Mouse (Mus musculus): Measurements from ENCODE around the gene Narf. TPM values are rescaled to one million over a fixed set of nuclear protein-coding genes. Genes with fewer than 3 reads are reported as not detected.

Gene Narf
- total RNA-seq (2018; cell fraction: chromatin; rRNA removed): 10 to 100 TPM in 14 of 26 experiments, 1 to 10 TPM in 11, under 1 TPM in 1; 0.64 to 87.6 (median 15.9) TPM
- 10 to 100 TPM in 23 of 26 experiments, 1 to 10 TPM in 3; 5.5 to 28.1 (median 17.2) TPM for total RNA-seq (2018; cell fraction: cytosol; rRNA removed)
- 10 to 100 TPM in 18 of 26 experiments, 1 to 10 TPM in 8; 3.1 to 69.4 (median 12.2) TPM for total RNA-seq (2018; cell fraction: nucleus; rRNA removed)
- 6.9 to 20.7 TPM (median 17.3 TPM) in 3 replicates for polyA plus RNA-seq (2018)

DNA sequence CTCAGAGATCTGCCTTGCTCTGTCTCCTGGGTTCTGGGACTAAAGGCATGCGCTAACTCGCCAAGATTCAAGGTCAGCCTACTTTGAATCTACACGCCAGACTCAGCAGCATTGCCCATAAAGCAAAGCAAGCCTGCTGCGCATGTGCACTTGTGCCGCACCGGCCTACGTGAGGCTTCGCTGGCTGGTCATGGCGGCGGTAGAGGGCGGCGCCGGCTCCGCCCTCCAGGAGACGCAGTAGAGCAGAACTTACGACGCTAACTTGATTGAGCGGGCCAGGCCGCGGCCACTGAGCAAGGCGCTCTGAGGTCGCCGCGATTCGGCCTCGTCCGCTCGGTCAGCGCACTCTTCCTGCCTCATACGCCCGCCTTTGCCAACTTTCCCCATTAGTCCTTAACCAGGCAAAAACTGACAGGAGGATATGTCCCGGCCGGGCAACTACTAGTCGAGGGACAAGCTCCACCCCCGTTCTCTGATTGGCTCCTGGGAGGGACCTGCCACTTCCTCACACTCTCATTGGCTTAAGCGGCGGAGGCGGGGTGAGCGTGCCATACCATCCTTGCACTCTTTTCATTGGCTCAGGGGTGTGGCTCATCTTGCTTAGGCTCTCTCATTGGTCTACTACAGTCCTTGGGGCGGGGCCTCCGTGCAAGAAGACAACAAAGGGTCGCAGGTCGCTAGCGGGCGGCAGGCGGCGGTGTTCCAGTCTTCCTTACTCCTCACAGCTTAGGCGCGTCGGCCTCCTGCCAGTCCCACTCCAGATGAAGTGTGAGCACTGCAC, at the start of gene Narf:
Narf (plus strand) TSS at position 690 of the 781 bp plus-strand sequence.
- Histone ChIP-seq H3K36me3 (ENCODE audit: inconsistent target) (no peaks in the 10 kb centered on the region), H3K4me3 (ENCODE audit: inconsistent target) (peak within 1 kb of the TSS; percentile 85), H3K27ac (peak within 1 kb of the TSS; percentile 79), H3K79me2 (ENCODE audit: inconsistent target) (peaks cover 34% of the 10 kb centered on the region)
- under 1% methylated on average over 50 of the region's 50 CpGs for WGBS (ENCODE audit: missing documents)

DNA sequence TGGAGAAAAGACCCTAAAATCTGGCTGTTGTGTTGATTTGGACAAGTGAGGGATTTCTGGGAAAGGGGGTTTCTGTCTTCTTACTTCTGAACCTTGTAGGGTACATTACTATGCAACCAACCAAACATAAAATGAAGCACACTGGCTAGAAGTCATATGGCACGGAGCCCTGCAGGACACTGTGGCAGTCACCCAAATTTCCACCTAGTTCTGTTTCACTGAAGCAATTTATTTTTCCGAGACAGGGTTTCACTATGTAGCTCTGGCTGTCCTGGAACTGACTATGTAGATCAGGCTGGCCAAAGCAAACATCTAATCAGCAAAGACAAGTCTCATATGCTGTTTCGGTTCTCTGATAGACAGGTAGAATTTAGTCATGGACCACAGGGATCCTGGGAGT, 47.4 kb upstream of the Narf start:
- Histone ChIP-seq H3K27ac (no peak overlapping the region), H3K36me3 (ENCODE audit: inconsistent target) (no peaks in the 10 kb centered on the region), H3K79me2 (ENCODE audit: inconsistent target) (no peaks in the 10 kb centered on the region), H3K4me3 (ENCODE audit: inconsistent target) (no peak overlapping the region)
- 88% methylated on average over 3 of the region's 3 CpGs for WGBS (ENCODE audit: missing documents)

DNA sequence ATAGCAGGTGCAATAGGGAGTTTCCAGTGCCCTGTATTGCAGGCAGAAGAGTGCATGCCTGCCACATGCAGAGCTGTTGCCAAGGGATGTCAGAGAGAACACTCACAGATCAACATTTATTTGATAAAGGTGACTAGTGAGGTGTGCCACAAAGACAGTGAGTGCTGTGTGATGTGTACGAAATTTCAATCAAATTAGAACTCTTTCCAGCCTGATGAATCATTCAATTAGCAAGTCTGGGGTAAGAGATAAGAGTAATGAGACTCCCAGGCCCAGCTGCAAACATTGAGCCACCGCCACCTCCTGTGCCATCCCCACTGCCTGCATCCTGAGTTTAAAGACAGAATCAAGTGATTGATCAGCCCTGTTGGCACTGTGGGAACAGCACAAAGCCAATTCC, 44.3 kb upstream of the Narf start:
- no peak overlapping the region for H3K4me3 ChIP-seq (ENCODE audit: inconsistent target)
- H3K27ac ChIP-seq: no peak overlapping the region
- 92% methylated on average over 2 of the region's 2 CpGs for WGBS (ENCODE audit: missing documents)
- H3K36me3 ChIP-seq (ENCODE audit: inconsistent target): no peaks in the 10 kb centered on the region
- no peaks in the 10 kb centered on the region for H3K79me2 ChIP-seq (ENCODE audit: inconsistent target)

DNA sequence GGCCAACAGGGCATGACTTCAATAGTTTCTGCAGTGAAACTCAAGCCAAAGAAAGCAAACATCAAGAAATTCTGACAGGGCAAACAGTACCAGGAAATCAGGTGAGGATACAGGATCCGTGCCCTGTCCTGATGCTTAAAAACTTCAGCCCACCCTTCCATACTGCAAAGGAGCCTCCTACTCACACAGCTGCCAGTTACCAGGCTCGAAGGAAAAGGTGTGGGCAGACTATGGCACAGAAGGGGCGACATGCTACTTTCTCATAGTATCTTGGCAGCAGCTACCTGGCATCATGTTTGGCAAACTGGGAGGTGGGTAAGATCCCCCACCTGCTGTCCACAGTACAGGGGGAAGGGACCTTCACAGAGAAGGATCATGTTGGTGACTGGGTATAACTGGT, 43.6 kb upstream of the Narf start:
- WGBS (ENCODE audit: missing documents): 94% methylated on average over 3 of the region's 3 CpGs
- H3K27ac ChIP-seq: no peak overlapping the region
- H3K79me2 ChIP-seq (ENCODE audit: inconsistent target): no peaks in the 10 kb centered on the region
- no peaks in the 10 kb centered on the region for H3K36me3 ChIP-seq (ENCODE audit: inconsistent target)
- no peak overlapping the region for H3K4me3 ChIP-seq (ENCODE audit: inconsistent target)

DNA sequence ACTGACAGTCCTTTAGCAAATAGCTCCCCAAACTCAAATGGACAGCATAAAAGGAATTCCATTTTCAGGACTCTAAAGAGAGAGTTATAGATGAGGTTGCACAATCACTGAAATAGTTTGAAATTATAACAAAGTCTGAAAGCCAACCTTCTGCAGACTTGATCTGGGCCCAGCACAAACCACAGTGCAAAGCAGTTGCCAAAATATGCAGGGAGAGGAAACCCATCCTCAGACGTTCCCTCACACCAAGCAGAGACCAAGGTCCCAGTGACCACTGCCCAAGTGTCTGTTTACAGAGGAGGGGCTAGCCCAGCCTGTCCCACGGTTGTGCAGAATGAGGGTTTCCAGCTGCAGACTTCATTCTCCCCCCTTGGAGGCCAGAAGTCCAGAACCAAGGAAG, 38.4 kb upstream of the Narf start:
- H3K4me3 ChIP-seq (ENCODE audit: inconsistent target): no peak overlapping the region
- WGBS (ENCODE audit: missing documents): 68% methylated on average over 2 of the region's 2 CpGs
- H3K27ac ChIP-seq: no peak overlapping the region
- no peaks in the 10 kb centered on the region for H3K79me2 ChIP-seq (ENCODE audit: inconsistent target)
- no peaks in the 10 kb centered on the region for H3K36me3 ChIP-seq (ENCODE audit: inconsistent target)

DNA sequence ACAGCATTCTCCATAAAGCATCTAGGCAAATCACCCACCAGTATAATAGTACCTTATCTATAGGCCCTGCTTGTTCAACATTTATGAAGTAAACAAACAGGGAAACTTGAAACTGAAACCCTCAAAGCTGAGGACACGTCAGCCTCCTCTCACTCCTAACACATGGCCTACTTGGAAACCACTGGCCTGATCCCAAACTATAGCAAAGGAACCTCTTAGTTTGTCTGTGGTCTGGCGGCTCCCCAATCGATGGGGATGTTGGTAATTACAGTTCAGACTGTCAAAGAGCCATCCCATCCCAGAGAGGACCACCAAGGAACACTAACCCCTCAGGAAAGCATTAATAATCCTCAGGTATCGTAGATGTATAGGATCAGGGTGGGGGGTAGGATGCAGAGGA, 37.2 kb upstream of the Narf start:
- Histone ChIP-seq H3K4me3 (ENCODE audit: inconsistent target) (no peak overlapping the region), H3K79me2 (ENCODE audit: inconsistent target) (no peaks in the 10 kb centered on the region), H3K27ac (no peak overlapping the region), H3K36me3 (ENCODE audit: inconsistent target) (no peaks in the 10 kb centered on the region)
- 89% methylated on average over 4 of the region's 4 CpGs for WGBS (ENCODE audit: missing documents)

DNA sequence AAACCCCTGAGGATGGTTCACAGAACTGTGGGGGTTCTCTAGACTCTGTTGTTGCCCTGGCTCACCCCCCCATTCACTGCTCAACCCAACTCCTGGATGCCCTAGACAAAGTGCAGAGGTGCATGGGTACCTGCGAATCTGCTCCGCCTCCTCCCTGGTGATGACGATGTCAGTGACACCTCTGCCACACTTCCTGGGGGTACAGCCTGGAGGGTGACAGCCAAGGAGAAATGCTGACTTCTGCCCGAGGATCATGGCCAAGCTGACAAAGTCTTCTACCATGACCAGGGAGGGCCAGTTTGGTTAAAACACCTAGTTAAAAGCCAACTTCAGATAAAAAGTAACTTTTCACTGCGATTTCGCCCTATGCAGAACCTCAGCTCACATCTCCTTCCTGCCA, 36.3 kb upstream of the Narf start:
- Histone ChIP-seq H3K79me2 (ENCODE audit: inconsistent target) (no peaks in the 10 kb centered on the region), H3K36me3 (ENCODE audit: inconsistent target) (no peaks in the 10 kb centered on the region), H3K27ac (no peak overlapping the region), H3K4me3 (ENCODE audit: inconsistent target) (no peak overlapping the region)
- WGBS (ENCODE audit: missing documents): 96% methylated on average over 6 of the region's 6 CpGs

DNA sequence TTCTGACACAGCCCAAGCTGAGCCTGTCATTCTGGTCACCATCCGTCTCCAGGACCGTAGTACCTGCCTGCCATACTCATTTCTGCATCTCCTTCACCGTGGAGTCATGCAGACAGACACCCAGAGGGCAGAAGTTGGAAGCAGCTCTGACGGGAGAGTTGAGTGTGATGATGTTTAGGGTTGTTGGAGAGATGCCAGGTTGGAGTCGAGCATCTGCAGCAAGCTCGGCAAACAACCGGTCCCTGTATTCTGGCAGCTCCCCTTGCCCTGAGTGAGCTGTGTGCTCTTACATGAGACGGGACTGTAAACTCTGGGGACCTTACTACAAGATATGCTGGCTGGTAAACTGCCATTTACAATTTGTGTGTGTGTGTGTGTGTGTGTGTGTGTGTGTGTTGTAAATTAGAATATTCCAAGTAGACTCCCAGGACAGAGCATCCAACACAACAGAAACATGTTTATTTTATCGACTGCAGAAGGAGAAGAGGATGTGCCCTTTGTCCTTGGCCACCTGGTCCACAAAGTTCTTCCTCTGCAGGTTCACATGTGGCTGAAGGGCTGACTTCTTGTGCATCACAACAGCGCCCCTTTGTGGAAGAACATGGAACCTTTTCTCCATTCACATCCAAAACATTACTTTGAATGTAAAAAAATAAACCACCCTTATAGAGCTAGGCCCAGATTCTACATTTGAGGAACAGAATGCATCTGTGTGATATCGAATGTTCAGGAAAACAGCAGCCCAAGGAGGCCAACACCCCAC, 35.4 kb upstream of the Narf start:
- Histone ChIP-seq H3K79me2 (ENCODE audit: inconsistent target) (no peaks in the 10 kb centered on the region), H3K36me3 (ENCODE audit: inconsistent target) (no peaks in the 10 kb centered on the region), H3K4me3 (ENCODE audit: inconsistent target) (no peak overlapping the region), H3K27ac (no peak overlapping the region)
- 85% methylated on average over 10 of the region's 11 CpGs for WGBS (ENCODE audit: missing documents)

DNA sequence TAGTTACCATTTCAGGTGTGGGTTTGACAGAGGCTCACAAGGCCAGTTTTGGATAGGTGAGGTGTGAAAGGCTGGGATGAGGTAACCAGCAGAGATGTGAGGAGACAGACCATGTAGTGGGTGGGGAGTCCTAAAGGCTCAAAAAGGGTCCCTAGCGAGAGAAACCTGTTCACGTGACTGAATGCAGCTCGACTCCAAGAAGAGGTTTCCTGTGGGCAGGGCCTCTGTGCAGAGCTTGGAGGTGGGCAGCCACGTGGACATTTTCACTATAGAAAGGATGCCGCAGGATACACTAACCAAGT, 33.2 kb upstream of the Narf start:
- Histone ChIP-seq H3K4me3 (ENCODE audit: inconsistent target) (peak overlapping the region; percentile 49), H3K36me3 (ENCODE audit: inconsistent target) (no peaks in the 10 kb centered on the region; the same call in 1 of the 2 replicates), H3K27ac (no peak overlapping the region), H3K79me2 (ENCODE audit: inconsistent target) (no peaks in the 10 kb centered on the region)
- 0% methylated on average over 5 of the region's 5 CpGs for WGBS (ENCODE audit: missing documents)

DNA sequence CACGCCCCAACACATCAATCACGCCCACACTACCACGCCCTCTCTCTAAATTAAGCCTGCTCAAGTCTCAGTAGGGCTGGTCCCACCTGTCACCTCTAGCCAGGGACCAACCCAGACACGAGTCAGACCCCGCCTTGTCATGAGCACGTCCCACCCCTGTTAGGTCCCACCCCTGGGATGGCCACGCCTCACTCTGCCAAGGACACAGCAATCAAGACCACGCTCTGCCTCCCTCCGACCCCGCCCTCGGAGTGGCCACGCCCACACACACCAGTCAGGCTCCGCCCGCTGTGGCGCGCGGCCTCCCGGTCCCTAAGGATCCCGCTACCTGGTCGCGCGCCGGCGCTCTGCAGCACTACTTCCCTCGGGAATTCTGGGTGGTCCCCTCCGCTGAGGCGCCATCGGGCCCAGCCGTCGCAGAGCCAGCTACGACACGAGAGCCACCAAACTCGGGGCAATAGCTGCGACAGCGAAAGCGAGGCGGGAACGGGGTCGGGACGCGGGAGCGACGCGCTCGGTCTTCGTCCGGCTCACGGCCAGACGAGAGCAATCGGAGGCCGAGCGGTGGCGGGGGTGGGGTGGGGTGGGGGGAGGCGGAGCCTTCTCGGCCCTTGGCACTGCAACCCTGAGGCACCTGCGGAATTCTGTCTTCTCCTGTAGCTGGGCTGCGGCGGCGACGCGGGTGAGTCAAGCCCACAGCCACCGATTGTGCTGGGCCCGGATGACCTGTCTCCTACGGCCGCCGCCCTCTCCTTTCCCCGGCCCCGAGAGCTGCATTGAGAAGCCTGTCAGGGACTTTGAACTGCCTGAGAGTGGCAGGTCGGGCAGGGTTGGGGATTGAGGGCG, 32.7 kb upstream of the Narf start, which contains the start of the genes Hexdc and Ogfod3:
Hexdc (plus strand) TSS at position 273 of the 846 bp plus-strand sequence.
Ogfod3 (minus strand) TSS at position 551 of the 846 bp plus-strand sequence.
- Histone ChIP-seq H3K4me3 (ENCODE audit: inconsistent target) (peak within 1 kb of the TSS; percentile 49), H3K27ac (no peak within 1 kb of the TSS), H3K79me2 (ENCODE audit: inconsistent target) (no peaks in the 10 kb centered on the region), H3K36me3 (ENCODE audit: inconsistent target) (no peaks in the 10 kb centered on the region; the same call in 1 of the 2 replicates)
- 0% methylated on average over 68 of the region's 70 CpGs for WGBS (ENCODE audit: missing documents)

DNA sequence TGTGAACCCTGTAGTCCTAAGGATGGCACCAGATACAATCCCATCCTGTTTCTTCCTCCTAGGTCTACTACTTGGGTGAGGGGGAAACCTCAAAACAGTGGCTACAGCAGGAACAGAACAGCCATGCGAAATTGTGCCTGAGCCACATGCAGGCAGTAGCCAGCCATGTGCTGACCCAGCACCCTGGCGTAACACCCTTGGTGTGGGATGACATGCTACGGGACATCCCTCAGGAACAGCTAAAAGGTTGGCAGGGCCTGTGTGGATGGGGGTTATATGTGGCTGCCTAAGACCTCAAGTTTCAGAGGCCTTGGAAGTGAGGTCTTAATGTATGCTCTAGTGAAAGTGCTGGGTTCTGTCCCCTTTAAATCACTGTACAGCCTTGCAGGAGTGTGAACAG, 20.2 kb upstream of the Narf start:
- no peak overlapping the region for H3K27ac ChIP-seq
- H3K4me3 ChIP-seq (ENCODE audit: inconsistent target): no peak overlapping the region
- no peaks in the 10 kb centered on the region for H3K79me2 ChIP-seq (ENCODE audit: inconsistent target)
- peaks cover 2% of the 10 kb centered on the region; the same call in 1 of the 2 replicates for H3K36me3 ChIP-seq (ENCODE audit: inconsistent target)
- WGBS (ENCODE audit: missing documents): 97% methylated on average over 3 of the region's 3 CpGs

DNA sequence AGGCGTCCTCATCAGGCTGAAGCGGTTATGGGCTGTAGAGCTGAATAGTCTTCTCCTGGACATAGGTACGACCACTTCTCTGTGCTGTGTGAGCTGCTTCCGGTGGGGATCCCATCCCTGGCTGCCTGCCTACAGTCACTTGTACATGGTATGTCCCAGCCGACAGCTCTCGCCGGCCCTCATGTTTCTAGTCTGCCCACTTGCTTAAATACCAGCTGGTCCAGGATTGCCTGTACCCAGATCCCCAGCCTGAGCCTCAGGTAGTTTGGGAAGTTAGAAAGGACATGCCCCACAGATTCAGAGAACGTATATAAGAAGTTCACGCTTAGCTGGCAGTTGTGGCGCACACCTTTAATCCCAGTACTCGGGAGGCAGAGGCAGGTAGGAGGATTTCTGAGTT, 17.3 kb upstream of the Narf start:
- Histone ChIP-seq H3K27ac (no peak overlapping the region), H3K79me2 (ENCODE audit: inconsistent target) (no peaks in the 10 kb centered on the region), H3K4me3 (ENCODE audit: inconsistent target) (no peak overlapping the region), H3K36me3 (ENCODE audit: inconsistent target) (peaks cover 29% of the 10 kb centered on the region)
- WGBS (ENCODE audit: missing documents): 95% methylated on average over 11 of the region's 11 CpGs

DNA sequence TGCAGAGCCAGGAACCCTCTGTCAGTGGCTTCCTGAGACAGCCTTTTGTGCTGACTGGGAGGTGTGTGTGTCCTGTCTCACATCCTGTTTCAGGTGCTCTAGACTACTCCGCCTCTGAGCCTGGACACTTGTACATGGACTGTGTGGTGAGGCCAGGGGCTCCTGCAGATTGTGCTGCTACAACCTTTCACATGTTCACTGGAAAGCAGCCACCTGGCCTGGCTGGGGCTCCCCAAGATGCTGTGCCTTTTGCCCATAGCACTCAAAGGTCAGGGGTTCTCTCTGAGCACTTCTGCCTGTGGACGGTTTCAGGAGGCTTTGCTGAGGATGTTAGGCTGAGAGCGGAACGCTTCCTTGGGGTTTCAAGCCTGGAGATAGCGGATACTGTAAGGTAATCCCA, 16.3 kb upstream of the Narf start:
- H3K79me2 ChIP-seq (ENCODE audit: inconsistent target): no peaks in the 10 kb centered on the region
- 100% methylated on average over 5 of the region's 5 CpGs for WGBS (ENCODE audit: missing documents)
- no peak overlapping the region for H3K4me3 ChIP-seq (ENCODE audit: inconsistent target)
- no peak overlapping the region for H3K27ac ChIP-seq
- peaks cover 39% of the 10 kb centered on the region for H3K36me3 ChIP-seq (ENCODE audit: inconsistent target)

DNA sequence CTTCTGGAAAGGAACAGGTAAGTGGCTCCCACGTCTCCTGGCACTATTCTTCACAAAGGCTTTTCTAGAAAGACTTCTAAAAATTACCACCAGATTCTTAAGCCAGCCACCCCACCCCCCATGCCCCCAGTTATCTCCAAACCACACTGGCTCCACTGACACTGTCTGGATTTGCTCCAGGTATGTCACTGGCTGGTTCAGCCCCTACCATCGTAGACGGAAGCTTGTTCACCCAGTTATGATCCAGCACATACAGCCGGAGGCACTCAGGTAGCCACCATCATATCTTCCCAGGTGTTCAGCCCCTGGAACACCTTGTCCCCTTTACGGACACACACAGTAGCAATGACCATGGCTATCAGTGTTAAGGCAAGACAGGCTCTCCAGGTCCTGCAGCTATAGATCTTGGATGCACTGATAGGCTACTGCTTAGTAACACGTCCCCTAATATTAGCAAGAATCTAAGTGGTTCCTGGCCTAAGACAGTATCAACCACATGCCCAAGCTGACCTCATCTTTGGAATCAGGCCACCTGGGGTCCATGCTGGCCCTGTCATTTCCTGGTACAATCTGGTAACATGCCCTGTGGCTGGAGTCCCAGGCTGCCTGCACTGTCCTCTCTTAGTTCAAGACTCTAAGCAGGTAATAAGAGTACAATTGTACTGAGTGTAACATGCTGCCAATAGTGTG, 15.6 kb upstream of the Narf start:
- 86% methylated on average over 6 of the region's 6 CpGs for WGBS (ENCODE audit: missing documents)

More for the DNA sequence above, 15.6 kb upstream of the Narf start:
- Histone ChIP-seq H3K27ac (no peak overlapping the region), H3K36me3 (ENCODE audit: inconsistent target) (peaks cover 46% of the 10 kb centered on the region), H3K4me3 (ENCODE audit: inconsistent target) (no peak overlapping the region), H3K79me2 (ENCODE audit: inconsistent target) (peaks cover 1% of the 10 kb centered on the region)
